Mouse (Mus musculus): ENCODE data around the gene Ccdc158.

The Ccdc158 gene

DNA sequence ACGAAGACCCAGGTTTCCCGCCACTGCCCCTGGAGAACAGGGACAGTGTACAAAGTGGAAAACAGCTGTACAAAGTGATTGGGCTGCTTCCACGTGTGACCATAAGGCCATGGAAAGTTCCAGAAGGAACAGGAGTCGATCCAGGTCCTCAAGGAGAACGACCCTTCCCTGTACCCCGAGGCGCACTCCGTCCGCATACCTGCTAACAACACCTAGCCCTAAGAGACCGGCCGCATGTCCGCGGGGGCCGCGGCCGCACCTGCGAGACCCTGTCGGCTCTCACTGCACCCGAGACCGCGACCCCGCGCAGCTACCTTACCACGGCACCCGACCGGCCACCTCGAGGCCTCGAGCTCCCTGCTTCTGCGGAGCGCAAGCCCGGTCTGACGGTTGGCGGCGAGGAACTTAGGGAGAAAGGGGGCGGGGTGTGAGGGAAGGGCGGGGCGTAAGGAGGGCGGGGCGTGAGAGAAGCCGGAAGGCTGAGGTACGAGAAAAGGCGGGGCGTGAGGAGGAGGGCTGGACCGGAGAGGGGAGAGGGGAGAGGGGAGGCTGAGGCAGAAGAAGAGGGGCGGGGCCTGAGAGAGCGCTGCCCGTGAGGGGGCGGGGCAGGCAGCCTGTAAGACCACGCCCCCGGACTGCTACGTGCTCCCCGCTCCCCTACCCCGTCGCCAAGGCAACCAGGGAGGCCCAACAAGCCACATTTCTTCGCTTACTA is at the start of gene Ccdc158:
Gene Ccdc158, minus strand, starts transcription at position 413 of the 715 bp plus-strand sequence.
- DNase-seq: peak; percentile 86 to 90

GRCm38 (mm10) chr5:92721610-92722009 is 46.5 kb upstream of the Ccdc158 start:
- DNase-seq: no peak

DNA sequence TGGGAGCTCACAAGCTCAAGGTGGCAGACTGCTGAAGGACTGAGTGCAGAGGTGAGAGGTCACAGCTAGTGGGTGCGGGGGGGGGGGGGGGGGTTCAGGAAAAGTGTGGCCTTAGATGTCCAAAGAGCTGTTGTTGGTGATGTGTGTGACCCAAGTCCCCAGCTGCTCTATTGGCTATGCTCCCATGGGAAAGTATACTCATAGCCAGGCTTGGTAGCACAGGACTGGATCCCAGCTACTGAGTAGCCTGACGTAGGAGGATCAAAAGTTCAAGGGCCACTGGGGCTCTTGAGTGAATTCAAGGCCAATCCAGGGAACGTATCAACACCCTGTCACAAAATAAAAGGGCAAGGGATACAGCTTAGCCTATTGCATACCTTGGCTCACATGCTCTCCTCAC is 43.8 kb upstream of the Ccdc158 start:
- DNase-seq: no peak

- DNase-seq: no peak
Measured at GRCm38 (mm10) chr5:92717666-92718360, 42.7 kb upstream of the Ccdc158 start.

DNA sequence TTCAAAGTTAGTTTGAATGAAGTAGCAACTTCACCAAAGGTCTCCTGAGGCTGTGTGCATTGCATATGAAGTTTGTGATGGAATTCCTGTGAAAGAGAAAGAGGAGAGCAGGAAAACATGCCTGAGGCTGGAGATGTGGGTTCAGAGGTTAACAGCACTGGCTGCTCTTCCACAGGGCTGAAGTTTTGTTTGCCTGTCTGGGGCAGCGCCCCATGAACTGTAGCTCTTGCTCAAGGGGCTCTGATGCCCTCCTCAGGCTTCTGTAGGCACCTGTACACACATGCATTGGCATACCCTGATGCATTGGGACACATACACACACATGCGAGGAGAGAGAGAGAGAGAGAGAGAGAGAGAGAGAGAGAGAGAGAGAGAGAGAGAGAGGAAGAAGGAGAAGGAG is 40.8 kb upstream of the Ccdc158 start:
- no peak for DNase-seq

GRCm38 (mm10) chr5:92715319-92715718 is 40.2 kb upstream of the Ccdc158 start:
- DNase-seq: no peak

DNA sequence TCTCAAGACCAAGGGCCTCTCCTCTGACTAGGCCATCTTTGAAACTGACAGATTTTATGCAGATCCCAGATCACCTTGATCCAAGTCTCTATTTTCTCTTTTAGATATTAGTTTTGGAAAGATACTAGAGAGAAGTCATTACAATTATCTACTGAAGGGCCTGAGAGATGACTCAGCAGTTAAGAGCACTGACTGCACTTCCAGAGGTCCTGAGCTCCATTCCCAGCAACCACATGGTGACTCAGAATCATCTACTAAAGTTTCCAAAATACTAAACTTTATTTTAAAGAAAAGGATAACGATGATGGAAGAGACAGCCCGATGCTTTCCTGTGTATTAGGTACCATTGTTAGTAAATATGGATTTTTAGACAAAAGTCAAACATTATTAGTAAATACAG is 39.8 kb upstream of the Ccdc158 start:
- DNase-seq: no peak

GRCm38 (mm10) chr5:92712621-92713395 is 37.7 kb upstream of the Ccdc158 start:
- DNase-seq: peak in 1 of 2 experiments; percentile 41

DNA sequence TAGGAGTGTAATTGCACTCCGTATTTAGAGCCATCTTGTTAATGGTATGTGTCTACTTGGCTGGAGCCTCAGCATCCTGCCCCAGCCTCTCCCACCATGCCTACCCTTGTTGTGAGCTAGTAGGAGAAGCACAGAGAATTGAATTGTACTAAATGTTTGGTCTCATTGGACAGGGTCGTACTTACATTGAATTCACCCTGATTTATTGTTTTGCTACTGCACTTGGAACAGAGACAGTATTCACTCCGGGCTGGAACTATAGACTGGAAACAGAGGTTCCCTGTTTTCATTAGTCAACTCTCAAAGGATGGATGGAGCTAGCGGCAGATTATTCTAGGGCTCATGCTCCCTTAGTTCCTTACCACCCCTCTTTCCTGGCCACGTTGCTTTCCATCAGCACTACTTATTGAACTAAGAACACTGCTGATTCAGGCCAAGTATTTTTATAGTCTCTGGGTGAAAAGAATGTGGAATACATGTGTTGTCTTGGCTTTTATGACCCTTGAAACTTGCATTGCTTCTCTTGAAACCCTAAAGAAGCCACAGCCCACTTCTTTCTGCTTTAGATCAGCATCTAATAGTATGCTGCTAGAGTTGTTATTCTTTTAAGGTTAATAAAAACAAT is 36.7 kb upstream of the Ccdc158 start:
- DNase-seq: no peak

DNA sequence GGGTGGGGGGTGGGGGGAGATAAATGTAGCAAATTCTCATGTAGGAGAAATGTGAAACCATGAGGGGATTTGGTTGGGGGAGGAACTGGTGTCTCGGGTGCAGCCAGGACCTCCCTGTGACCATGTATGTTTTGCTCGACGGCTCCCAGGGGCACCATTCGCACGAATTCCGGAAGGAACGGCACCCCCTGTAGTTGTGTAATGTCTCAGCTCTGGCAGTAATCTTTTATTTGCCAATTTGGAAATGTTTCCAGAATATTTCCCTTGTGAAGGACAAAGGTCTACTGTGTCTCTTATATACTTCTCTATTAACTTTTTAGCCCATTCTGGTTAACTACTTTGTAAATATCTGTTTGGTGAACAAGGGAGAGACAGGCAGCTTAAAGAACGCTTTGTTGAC is 35.7 kb upstream of the Ccdc158 start:
- DNase-seq: no peak

- DNase-seq: no peak
Measured at GRCm38 (mm10) chr5:92707921-92708491, 32.9 kb upstream of the Ccdc158 start.

GRCm38 (mm10) chr5:92703671-92704070 is 28.6 kb upstream of the Ccdc158 start:
- DNase-seq: no peak

- DNase-seq: no peak
Measured at GRCm38 (mm10) chr5:92701750-92702149, 26.7 kb upstream of the Ccdc158 start.

DNA sequence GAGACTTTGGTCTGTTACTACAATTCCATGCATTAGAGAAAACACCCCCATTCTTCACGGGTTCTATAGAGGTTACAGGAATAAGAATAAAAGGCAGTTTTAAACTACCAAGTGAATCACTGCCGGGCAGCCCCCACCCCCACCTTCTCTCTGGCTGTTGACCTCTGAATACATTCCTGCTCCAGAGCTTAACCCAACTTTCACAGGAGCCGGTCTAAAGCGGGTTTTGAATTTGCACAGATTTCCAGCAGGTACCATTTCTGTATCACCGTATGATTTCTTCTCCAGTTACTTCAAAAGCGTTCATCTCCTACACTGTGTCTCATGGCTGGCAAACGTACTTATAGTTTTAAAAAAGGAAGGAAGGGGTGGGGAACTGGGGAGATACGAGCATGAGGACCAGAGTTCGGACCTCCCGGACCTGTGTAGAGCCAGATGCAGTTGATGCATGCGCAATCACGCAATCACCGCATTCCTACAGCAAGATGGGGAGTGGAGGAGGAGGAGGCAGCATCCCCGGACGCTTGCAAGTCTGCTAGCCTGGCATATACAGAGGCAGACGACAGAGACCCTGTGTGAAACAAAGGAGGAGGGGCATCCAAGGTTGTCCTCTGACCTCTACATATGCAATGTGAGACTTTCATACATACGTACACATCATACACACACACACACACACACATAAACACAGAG is 23.9 kb upstream of the Ccdc158 start:
- DNase-seq: no peak

DNA sequence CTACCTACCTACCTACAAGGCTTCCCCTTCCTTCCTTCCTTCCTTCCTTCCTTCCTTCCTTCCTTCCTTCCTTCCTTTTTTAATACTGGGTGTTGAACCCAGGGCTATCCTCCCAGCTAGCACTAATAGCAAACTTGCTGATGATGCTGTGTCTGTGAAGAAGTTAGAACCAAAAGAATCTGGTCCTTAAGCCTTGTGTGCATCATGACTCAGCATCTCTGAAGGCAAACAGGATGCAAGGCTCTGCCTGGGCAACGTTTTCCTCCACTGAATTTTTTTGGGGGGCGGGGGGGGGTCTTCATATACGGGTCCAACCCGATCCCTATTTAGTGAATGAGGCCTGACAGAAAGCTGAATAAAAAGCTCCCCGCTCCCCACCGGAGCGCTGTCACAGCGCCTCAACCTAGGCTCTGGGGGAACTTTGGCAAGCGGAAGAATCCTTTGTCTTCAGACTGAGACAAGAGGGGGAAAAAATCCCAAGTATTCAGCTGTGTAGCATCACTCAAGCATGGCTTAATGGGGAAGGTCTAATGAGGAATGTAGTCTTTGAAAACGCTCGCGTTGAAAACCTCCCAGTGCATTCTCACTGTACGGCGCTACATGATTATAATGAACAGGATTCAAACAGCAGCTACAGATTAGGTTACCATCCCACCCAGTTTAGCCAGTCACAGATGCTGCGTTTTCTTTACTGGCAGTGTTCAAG is 23.2 kb upstream of the Ccdc158 start:
- no peak for DNase-seq

DNA sequence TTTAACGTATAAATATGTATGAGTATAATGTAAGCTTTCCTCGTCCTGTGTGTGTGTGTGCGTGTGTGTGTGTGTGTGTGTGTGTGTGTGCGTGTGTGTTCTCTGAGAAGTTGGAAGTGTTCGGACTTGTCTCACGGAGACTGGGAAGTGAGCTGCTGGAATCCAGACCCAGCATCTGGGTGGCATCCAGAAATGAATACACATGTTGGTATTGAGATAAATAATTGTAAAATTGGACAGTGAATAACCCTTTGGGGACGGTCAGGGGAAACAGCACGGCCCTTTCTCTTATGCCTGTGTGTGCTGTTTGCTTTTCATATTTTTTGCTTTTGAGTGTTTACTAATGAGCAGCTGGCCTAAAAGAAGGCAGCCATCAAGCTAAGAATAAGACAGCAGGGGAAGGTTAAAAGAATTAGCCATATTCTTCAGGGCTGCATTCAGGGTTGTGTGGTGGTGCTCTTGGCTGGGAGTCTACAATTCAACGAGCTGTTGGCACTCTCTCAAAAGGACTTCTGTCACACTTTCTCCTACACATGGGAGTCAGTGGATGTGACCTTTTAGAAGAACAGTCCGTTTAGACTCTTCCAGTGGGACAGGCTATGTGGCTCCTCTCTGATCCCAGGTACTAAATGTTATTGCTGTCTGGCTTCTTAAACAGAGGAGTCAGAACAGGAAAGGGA is 19.4 kb upstream of the Ccdc158 start:
- no peak for DNase-seq

GRCm38 (mm10) chr5:92693744-92694143 is 18.7 kb upstream of the Ccdc158 start:
- no peak for DNase-seq

- DNase-seq: peak; percentile 20 to 55
Measured at GRCm38 (mm10) chr5:92692206-92693007, 17.3 kb upstream of the Ccdc158 start.

DNA sequence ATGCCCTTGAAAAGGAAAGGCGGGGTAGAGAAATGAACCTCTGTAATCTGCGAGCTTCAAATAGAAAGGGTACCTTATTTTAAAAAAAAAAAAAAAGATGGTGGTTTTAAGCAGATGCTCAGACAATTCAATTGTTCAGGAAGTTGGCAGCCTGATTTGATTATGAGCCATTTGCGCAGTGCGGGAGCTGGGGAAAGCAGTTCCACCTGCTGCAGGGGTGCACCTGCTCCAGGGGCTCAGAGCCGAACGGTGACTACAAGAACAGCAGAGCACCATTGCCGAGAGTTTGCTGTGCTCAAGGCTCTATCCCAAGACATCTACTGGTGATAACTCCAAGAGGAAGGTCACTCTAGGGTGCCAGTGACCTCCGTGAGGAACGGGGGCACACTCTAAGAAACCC is 13.5 kb upstream of the Ccdc158 start:
- DNase-seq: no peak

DNA sequence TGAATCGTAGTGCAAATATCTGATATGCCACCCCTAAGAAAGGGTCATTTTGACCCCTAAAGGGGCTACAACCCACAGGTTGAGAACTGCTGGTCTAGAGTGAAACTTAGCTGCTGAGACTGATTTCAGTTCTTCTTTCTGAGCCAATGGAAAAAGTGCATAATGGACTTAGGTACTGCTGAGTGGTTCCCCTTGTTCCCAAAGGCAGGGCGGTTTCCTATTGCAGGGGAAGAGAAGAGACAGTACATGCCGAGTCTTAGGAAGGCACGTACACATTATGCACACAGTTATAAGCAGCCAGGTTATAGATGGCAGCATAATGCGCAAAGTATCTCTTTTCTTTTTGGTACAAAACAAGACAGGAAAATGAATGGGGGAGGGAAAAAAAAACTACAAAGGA is 13.1 kb upstream of the Ccdc158 start:
- DNase-seq: no peak
